Comparison of ENCODE assay signal across 9 mouse cellular contexts in genomic region chr4:134601981-134602380, GRCm38 (mm10). TPM values are rescaled to one million over a fixed set of nuclear protein-coding genes. Genes with fewer than 3 reads are reported as not detected.
DNase-seq lines count a peak whose midpoint lies in the region; ATAC-seq lines count a peak whose summit lies in the region.
"Had no signal": no experiment of that assay in that cellular context is flagged by ENCODE, and none has a peak within 500 bp of the region (broad histone marks: within the 10 kb centered on the region; RNA-seq: fewer than 3 reads in every experiment).

No protein-coding gene starts in this region.

- no peaks in the 10 kb centered on the region for H3K27me3 ChIP-seq in heart, embryonic 13.5 days (replicated peaks)
- no peaks in the 10 kb centered on the region for H3K27me3 ChIP-seq in neural tube, embryonic 13.5 days
- no peaks in the 10 kb centered on the region for H3K27me3 ChIP-seq in limb, embryonic 10.5 days (ENCODE audit: low read depth, poor library complexity, severe bottlenecking)

- no peaks in the 10 kb centered on the region for H3K36me3 ChIP-seq in heart, embryonic 13.5 days
- no peaks in the 10 kb centered on the region for H3K36me3 ChIP-seq in neural tube, embryonic 13.5 days
- H3K36me3 ChIP-seq in limb, embryonic 10.5 days: no peaks in the 10 kb centered on the region

- peaks cover 63% of the 10 kb centered on the region for H3K4me1 ChIP-seq in heart, embryonic 13.5 days
- peaks cover 62% of the 10 kb centered on the region for H3K4me1 ChIP-seq in neural tube, embryonic 13.5 days (replicated peaks)
- H3K4me1 ChIP-seq in limb, embryonic 10.5 days: peaks cover 52% of the 10 kb centered on the region

- H3K9me3 ChIP-seq in heart, embryonic 13.5 days: no peaks in the 10 kb centered on the region
- H3K9me3 ChIP-seq in neural tube, embryonic 13.5 days: no peaks in the 10 kb centered on the region
- H3K9me3 ChIP-seq in limb, embryonic 10.5 days (replicated peaks): no peaks in the 10 kb centered on the region

- no peak for ATAC-seq in heart, embryonic 13.5 days (ENCODE audit: extremely low read depth, insufficient number of reproducible peaks, low FRiP score, low TSS enrichment)
- no peak for ATAC-seq in neural tube, embryonic 13.5 days (ENCODE audit: low read depth)

- no peak overlapping the region for H3K4me2 ChIP-seq in heart, embryonic 13.5 days
- H3K4me2 ChIP-seq in neural tube, embryonic 13.5 days: no peak overlapping the region

- 36% methylated on average over 7 of the region's 7 CpGs for WGBS in heart, embryonic 13.5 days
- 82% methylated on average over 7 of the region's 7 CpGs for WGBS in neural tube, embryonic 13.5 days
- WGBS in limb, embryonic 10.5 days: 68% methylated on average over 7 of the region's 7 CpGs

- H3K9ac ChIP-seq in heart, embryonic 13.5 days: peak overlapping the region; percentile 34
- no peak overlapping the region for H3K9ac ChIP-seq in neural tube, embryonic 13.5 days

- no peak for DNase-seq in heart, adult 8-10 months (ENCODE audit: low spot score)
- no peak for DNase-seq in neural tube, embryonic 10.5 days (ENCODE audit: extremely low spot score, low spot score)
- no peak for DNase-seq in limb, embryonic 10.5 days (ENCODE audit: low spot score)
- peak; percentile 52 for DNase-seq in naive thymus-derived CD4-positive, alpha-beta T cell, adult 2 months (ENCODE audit: low read depth)
- DNase-seq in thymus, postnatal 0 days (ENCODE audit: low spot score): no peak
- DNase-seq in gastrocnemius, adult 8-10 months (ENCODE audit: low spot score in 2 of 2): no peak
- DNase-seq: layer of hippocampus, postnatal 36 days had no signal

- peak overlapping the region; percentile 45; the same call in 1 of the 2 replicates for H3K27ac ChIP-seq in heart, embryonic 13.5 days (replicated peaks)
- 0 out of 2 replicates have a peak overlapping the region, but pooled peaks have one; percentile 23 for H3K27ac ChIP-seq in neural tube, embryonic 13.5 days (replicated peaks)
- H3K27ac ChIP-seq in limb, embryonic 10.5 days: peak overlapping the region; percentile 5; the same call in 1 of the 2 replicates

- no peak overlapping the region for H3K4me3 ChIP-seq in heart, embryonic 13.5 days
- H3K4me3 ChIP-seq in neural tube, embryonic 13.5 days: no peak overlapping the region
- no peak overlapping the region for H3K4me3 ChIP-seq in limb, embryonic 10.5 days

RNA-seq across cellular contexts. Expression of gene Selenon, which starts 50.0 kb away (rescaled TPM):
- 7.5 and 8.0 TPM in 2 replicates for polyA plus RNA-seq in heart, embryonic 13.5 days (2015; fragmentation: Nextera tagmentation; extraction: Ambion mirVana)
- total RNA-seq in heart, adult 8-10 months (2022): 10 to 100 TPM; 17.1 to 20.4 (median 19.4) TPM
- polyA plus RNA-seq in neural tube, embryonic 13.5 days (2015; fragmentation: Nextera tagmentation; extraction: Ambion mirVana): 11.3 and 17.1 TPM in 2 replicates
- polyA plus RNA-seq in limb, embryonic 10.5 days (2016; fragmentation: Nextera tagmentation; extraction: Ambion mirVana): 10.9 and 13.4 TPM in 2 replicates
- 4.8 and 6.8 TPM in 2 replicates for polyA plus RNA-seq in thymus, postnatal 0 days (2015; fragmentation: Nextera tagmentation; extraction: Ambion mirVana)
- total RNA-seq in gastrocnemius, adult 8-10 months (2022): 1 to 10 TPM; 2.8 to 3.8 (median 3.2) TPM
